In genomic region chr1:82930558-82930957, GRCm38 (mm10) we compare ENCODE assay signal across 19 mouse cellular contexts. TPM values are rescaled to one million over a fixed set of nuclear protein-coding genes. Genes with fewer than 3 reads are reported as not detected.
"Had no signal": no experiment of that assay in that cellular context is flagged by ENCODE, and none has a peak within 500 bp of the region (broad histone marks: within the 10 kb centered on the region; RNA-seq: fewer than 3 reads in every experiment).

No protein-coding gene starts in this region.

RNA-seq across cellular contexts. Expression of gene Gm6217, which starts 0.6 kb away (rescaled TPM):
- polyA plus RNA-seq: cerebellum, adult 2 months; cortical plate, adult 2 months; embryonic facial prominence, embryonic 10.5 days; embryonic facial prominence, embryonic 11.5 days; embryonic facial prominence, embryonic 12.5 days; embryonic facial prominence, embryonic 13.5 days; embryonic facial prominence, embryonic 14.5 days; erythroblast, embryonic 14.5 days; forebrain, embryonic 10.5 days; forebrain, embryonic 11.5 days; forebrain, embryonic 12.5 days; forebrain, embryonic 13.5 days; forebrain, embryonic 14.5 days; forebrain, embryonic 15.5 days; forebrain, embryonic 16.5 days; forebrain, postnatal 0 days; frontal cortex, adult 2 months; gonadal fat pad, adult 2 months; heart, adult 2 months had no signal

RNA-seq across cellular contexts. Expression of gene A030014E15Rik, which starts 5.8 kb away (rescaled TPM):
- polyA plus RNA-seq: cortical plate, adult 2 months; embryonic facial prominence, embryonic 10.5 days; embryonic facial prominence, embryonic 11.5 days; embryonic facial prominence, embryonic 12.5 days; embryonic facial prominence, embryonic 13.5 days; erythroblast, embryonic 14.5 days; forebrain, embryonic 10.5 days; forebrain, embryonic 11.5 days; forebrain, embryonic 12.5 days; forebrain, embryonic 13.5 days; forebrain, embryonic 14.5 days; forebrain, embryonic 15.5 days; forebrain, embryonic 16.5 days; forebrain, postnatal 0 days; gonadal fat pad, adult 2 months; heart, adult 2 months had no signal

RNA-seq across cellular contexts. Expression of gene A030003K21Rik, which starts 12.6 kb away (rescaled TPM):
- polyA plus RNA-seq: cerebellum, adult 2 months; cortical plate, adult 2 months; embryonic facial prominence, embryonic 10.5 days; embryonic facial prominence, embryonic 11.5 days; embryonic facial prominence, embryonic 12.5 days; embryonic facial prominence, embryonic 13.5 days; embryonic facial prominence, embryonic 14.5 days; erythroblast, embryonic 14.5 days; forebrain, embryonic 10.5 days; forebrain, embryonic 11.5 days; forebrain, embryonic 12.5 days; forebrain, embryonic 13.5 days; forebrain, embryonic 14.5 days; forebrain, embryonic 15.5 days; forebrain, embryonic 16.5 days; forebrain, postnatal 0 days; frontal cortex, adult 2 months; gonadal fat pad, adult 2 months; heart, adult 2 months had no signal

RNA-seq across cellular contexts. Expression of gene A030005L19Rik, which starts 17.4 kb away (rescaled TPM):
- polyA plus RNA-seq: embryonic facial prominence, embryonic 10.5 days; embryonic facial prominence, embryonic 11.5 days; embryonic facial prominence, embryonic 12.5 days; forebrain, embryonic 10.5 days; forebrain, embryonic 11.5 days; forebrain, embryonic 12.5 days; forebrain, embryonic 13.5 days; forebrain, embryonic 14.5 days; forebrain, embryonic 15.5 days; forebrain, embryonic 16.5 days; forebrain, postnatal 0 days had no signal

RNA-seq across cellular contexts. Expression of gene Gm7544, which starts 25.3 kb away (rescaled TPM):
- polyA plus RNA-seq: cerebellum, adult 2 months; cortical plate, adult 2 months; embryonic facial prominence, embryonic 10.5 days; embryonic facial prominence, embryonic 11.5 days; embryonic facial prominence, embryonic 12.5 days; embryonic facial prominence, embryonic 13.5 days; embryonic facial prominence, embryonic 14.5 days; erythroblast, embryonic 14.5 days; forebrain, embryonic 10.5 days; forebrain, embryonic 11.5 days; forebrain, embryonic 12.5 days; forebrain, embryonic 13.5 days; forebrain, embryonic 14.5 days; forebrain, embryonic 15.5 days; forebrain, embryonic 16.5 days; forebrain, postnatal 0 days; frontal cortex, adult 2 months; gonadal fat pad, adult 2 months; heart, adult 2 months had no signal
